Mouse (Mus musculus): Measurements from ENCODE around the gene Ppp1r14b.

DNA sequence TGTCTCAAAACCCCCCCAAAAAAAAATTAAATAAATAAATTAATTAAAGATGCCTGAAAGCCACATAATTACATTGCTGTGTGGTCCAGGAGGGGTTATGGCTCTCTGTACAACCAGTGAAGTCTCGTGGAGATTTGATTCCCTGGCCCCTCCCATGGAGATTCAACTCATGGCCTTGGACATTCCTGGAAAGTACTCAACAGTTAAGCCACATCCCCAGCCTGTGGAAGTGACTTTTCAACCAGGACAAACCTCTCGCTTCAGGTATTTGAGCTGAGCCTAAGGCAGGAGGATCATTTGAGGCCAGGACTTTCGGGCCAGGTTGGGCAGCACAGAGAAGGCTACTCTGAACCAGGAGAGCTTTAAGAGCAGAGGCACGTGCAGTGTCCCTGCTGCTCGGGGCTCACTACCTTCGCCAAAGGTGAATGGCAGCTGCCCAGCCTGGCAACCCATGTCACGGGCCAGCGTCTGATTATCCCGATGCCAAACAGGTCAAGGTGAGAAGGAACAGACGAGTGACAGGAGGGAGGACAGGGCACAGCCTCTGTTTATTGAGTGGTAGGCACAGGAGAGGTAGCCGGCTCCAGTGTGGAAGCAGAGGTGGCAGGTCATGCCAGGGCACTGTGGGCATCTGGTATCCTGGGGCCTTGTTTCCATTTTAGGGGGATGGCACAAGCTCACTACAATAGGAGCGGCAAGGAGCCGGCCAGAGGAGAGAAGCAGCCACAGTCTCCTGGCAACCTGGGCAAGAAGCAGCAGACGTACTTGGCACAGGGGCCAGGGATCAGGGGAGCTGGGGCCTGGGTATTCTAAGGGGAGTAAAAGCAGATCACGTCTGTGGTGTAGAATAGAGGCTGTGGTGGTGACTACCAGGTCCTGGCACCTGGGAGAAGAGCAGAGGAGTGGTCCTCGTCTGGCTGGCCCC, 37.0 kb upstream of the Ppp1r14b start:
- TF ChIP-seq EP300 (IDR thresholded peaks at IDR 0.05) (no peak), CTCF (IDR thresholded peaks at IDR 0.05) (no peak)

All from lung, postnatal 0 days (tissue).